Mouse (Mus musculus): ENCODE data around the gene Dst. TPM values are rescaled to one million over a fixed set of nuclear protein-coding genes. Genes with fewer than 3 reads are reported as not detected.

The Dst gene
- polyA plus RNA-seq, 1 experiment, result 55.8 TPM

DNA sequence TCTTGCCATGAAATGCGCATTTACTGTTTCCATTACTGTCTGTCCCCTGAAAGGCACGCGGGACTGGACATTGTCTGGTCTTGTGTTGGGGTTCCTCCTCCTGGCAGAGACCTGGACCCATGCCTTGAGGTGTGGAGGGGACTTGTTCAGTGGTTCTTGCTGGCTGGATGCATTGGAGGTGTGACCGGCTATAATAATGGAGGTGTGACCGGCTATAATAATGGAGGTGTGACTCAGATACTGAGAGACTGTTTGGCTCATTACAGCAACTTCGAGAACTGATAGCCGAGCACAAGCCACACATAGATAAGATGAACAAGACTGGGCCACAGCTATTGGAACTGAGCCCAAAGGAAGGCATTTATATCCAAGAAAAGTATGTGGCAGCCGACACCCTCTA, 351.9 kb downstream of the Dst start:
- Histone ChIP-seq H3K27ac (ENCODE audit: insufficient read depth, low read depth, low read length) (no peak overlapping the region), H3K4me3 (ENCODE audit: insufficient read depth, low read depth, low read length) (no peak overlapping the region), H3K36me3 (ENCODE audit: control insufficient read depth, insufficient read depth, low read length) (peaks cover 19% of the 10 kb centered on the region), H3K4me1 (ENCODE audit: control insufficient read depth, insufficient read depth, low read length) (no peaks in the 10 kb centered on the region), H3K27me3 (replicated peaks; ENCODE audit: control insufficient read depth, insufficient read depth, low read length) (no peaks in the 10 kb centered on the region)
- DNase-seq, result no peak
- 88% methylated on average over 8 of the region's 8 CpGs for WGBS
- TF ChIP-seq POLR2A (IDR thresholded peaks at IDR 0.05; ENCODE audit: low read depth, low read length) (no peak), CTCF (conservative IDR thresholded peaks at IDR 0.05; ENCODE audit: insufficient read depth, insufficient read length, low read depth, low read length) (no peak)

DNA sequence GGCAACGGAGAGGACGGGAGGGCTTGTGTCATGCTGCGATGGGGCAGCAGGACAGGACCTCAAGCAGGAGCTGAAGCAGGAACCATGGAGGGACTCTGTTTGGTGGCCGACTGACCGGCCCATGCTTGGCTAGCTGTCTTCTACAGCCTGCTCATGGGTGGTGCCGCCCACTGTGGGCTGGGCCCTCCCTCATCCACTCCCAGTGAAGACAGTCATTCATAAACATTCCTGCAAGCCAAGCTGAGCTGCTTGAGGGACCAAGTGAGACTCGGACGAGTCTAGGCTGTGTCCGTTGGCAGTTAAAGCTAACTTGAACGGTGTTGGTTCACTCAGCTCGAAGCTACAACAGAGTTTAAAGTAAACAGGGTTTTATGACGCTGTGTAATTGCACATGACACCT, 353.0 kb downstream of the Dst start:
- DNase-seq, result peak; percentile 13
- no peak for TF ChIP-seq CTCF (conservative IDR thresholded peaks at IDR 0.05; ENCODE audit: insufficient read depth, insufficient read length, low read depth, low read length)
- no peak for TF ChIP-seq POLR2A (IDR thresholded peaks at IDR 0.05; ENCODE audit: low read depth, low read length)
- Histone ChIP-seq H3K27me3 (replicated peaks; ENCODE audit: control insufficient read depth, insufficient read depth, low read length) (no peaks in the 10 kb centered on the region), H3K4me1 (ENCODE audit: control insufficient read depth, insufficient read depth, low read length) (no peaks in the 10 kb centered on the region), H3K27ac (ENCODE audit: insufficient read depth, low read depth, low read length) (no peak overlapping the region), H3K36me3 (ENCODE audit: control insufficient read depth, insufficient read depth, low read length) (peaks cover 20% of the 10 kb centered on the region), H3K4me3 (ENCODE audit: insufficient read depth, low read depth, low read length) (no peak overlapping the region)
- 61% methylated on average over 12 of the region's 12 CpGs for WGBS

DNA sequence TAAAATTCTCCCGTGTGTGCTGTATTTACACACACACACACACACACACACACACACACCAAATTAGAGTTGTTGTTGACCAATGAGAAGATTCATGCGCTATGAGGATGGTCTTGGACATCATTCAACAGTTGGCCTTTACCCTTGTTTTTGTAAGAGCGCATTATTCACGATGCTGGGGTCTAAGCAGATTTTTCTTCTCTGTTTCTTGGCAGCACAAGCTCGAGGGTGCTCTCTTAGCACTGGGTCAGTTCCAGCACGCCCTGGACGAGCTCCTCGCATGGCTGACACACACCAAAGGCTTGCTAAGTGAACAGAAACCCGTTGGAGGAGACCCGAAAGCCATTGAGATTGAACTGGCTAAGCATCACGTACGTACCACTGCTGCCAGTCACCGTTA, 360.5 kb downstream of the Dst start:
- Histone ChIP-seq H3K36me3 (ENCODE audit: control insufficient read depth, insufficient read depth, low read length) (peaks cover 13% of the 10 kb centered on the region), H3K4me1 (ENCODE audit: control insufficient read depth, insufficient read depth, low read length) (no peaks in the 10 kb centered on the region), H3K27me3 (replicated peaks; ENCODE audit: control insufficient read depth, insufficient read depth, low read length) (no peaks in the 10 kb centered on the region), H3K27ac (ENCODE audit: insufficient read depth, low read depth, low read length) (no peak overlapping the region), H3K4me3 (ENCODE audit: insufficient read depth, low read depth, low read length) (no peak overlapping the region)
- DNase-seq, result peak; percentile 60
- WGBS, result 69% methylated on average over 13 of the region's 13 CpGs
- TF ChIP-seq CTCF (conservative IDR thresholded peaks at IDR 0.05; ENCODE audit: insufficient read depth, insufficient read length, low read depth, low read length), result no peak

- H3K4me3 ChIP-seq (ENCODE audit: insufficient read depth, low read depth, low read length), result no peak overlapping the region
- no peak for DNase-seq
- H3K36me3 ChIP-seq (ENCODE audit: control insufficient read depth, insufficient read depth, low read length), result peaks cover 13% of the 10 kb centered on the region
- H3K27me3 ChIP-seq (replicated peaks; ENCODE audit: control insufficient read depth, insufficient read depth, low read length), result no peaks in the 10 kb centered on the region
- TF ChIP-seq POLR2A (IDR thresholded peaks at IDR 0.05; ENCODE audit: low read depth, low read length) (no peak), CTCF (conservative IDR thresholded peaks at IDR 0.05; ENCODE audit: insufficient read depth, insufficient read length, low read depth, low read length) (no peak)
- no peaks in the 10 kb centered on the region for H3K4me1 ChIP-seq (ENCODE audit: control insufficient read depth, insufficient read depth, low read length)
- H3K27ac ChIP-seq (ENCODE audit: insufficient read depth, low read depth, low read length), result no peak overlapping the region
- WGBS, result 90% methylated on average over 11 of the region's 11 CpGs
These were observed 361.6 kb downstream of the Dst start for GRCm38 (mm10) chr1:34269578-34269977.

DNA sequence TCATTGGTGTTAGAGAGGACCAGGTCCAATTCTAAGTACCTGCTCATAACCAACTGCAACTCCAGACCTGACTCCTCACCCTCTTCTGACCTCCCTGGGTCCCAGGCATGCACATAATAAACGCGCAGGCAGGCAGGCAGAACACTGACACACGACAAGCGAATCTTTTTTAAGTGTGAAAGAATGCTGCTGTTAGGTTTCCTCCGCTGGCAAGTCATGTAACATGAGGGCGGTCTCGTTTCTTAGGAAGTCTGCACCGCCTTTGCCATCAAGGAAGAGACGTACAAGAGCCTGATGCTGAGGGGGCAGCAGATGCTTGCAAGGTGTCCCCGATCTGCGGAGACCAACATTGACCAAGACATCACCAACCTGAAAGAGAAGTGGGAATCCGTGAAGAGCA, 365.9 kb downstream of the Dst start:
- WGBS, result 88% methylated on average over 12 of the region's 12 CpGs
- Histone ChIP-seq H3K4me1 (ENCODE audit: control insufficient read depth, insufficient read depth, low read length) (no peaks in the 10 kb centered on the region), H3K27me3 (replicated peaks; ENCODE audit: control insufficient read depth, insufficient read depth, low read length) (no peaks in the 10 kb centered on the region), H3K4me3 (ENCODE audit: insufficient read depth, low read depth, low read length) (no peak overlapping the region), H3K27ac (ENCODE audit: insufficient read depth, low read depth, low read length) (no peak overlapping the region), H3K36me3 (ENCODE audit: control insufficient read depth, insufficient read depth, low read length) (peaks cover 11% of the 10 kb centered on the region)
- TF ChIP-seq CTCF (conservative IDR thresholded peaks at IDR 0.05; ENCODE audit: insufficient read depth, insufficient read length, low read depth, low read length) (no peak), POLR2A (IDR thresholded peaks at IDR 0.05; ENCODE audit: low read depth, low read length) (no peak)
- no peak for DNase-seq

DNA sequence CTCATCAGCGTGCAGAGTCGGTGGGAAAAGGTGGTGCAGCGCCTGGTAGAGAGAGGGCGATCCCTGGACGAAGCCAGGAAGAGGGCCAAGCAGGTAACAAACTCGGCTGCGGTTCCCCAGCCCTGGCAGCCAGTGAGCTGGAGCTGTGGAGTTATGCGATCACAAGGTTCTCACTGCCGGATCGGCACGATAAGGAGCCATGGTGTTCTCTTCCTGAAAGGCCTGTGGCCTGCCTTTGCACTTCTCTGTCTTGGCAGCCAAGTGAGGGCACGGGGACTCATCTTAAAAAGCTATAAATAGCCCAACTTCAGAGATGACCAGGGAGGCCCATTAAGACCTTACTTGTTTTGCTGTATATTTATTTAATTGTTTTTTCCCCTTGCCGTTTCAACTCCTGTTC, 367.8 kb downstream of the Dst start:
- WGBS, result 90% methylated on average over 13 of the region's 13 CpGs
- Histone ChIP-seq H3K4me3 (ENCODE audit: insufficient read depth, low read depth, low read length) (no peak overlapping the region), H3K4me1 (ENCODE audit: control insufficient read depth, insufficient read depth, low read length) (no peaks in the 10 kb centered on the region), H3K27ac (ENCODE audit: insufficient read depth, low read depth, low read length) (no peak overlapping the region), H3K36me3 (ENCODE audit: control insufficient read depth, insufficient read depth, low read length) (peaks cover 7% of the 10 kb centered on the region), H3K27me3 (replicated peaks; ENCODE audit: control insufficient read depth, insufficient read depth, low read length) (no peaks in the 10 kb centered on the region)
- TF ChIP-seq CTCF (conservative IDR thresholded peaks at IDR 0.05; ENCODE audit: insufficient read depth, insufficient read length, low read depth, low read length) (no peak), POLR2A (IDR thresholded peaks at IDR 0.05; ENCODE audit: low read depth, low read length) (no peak)
- DNase-seq, result no peak

DNA sequence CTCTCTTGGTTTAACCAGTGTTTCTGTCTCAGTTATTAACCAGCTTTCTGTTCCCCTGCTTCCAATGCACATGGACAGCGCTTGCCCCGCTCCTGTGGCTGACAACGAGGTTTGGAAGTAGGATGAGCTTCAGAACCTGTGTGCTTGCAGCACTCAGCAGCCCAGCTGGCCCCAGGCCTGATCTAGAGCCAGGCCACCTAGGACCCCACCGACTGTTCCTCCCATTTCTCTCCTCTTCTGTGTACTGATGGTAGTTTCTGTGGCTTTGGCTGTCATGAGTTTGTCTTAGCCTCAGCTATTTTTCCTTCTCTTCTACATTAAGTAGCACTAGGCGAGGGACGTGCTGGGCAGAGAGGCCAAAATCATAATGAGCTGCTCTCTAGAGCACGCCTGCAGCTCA, 368.7 kb downstream of the Dst start:
- Histone ChIP-seq H3K4me3 (ENCODE audit: insufficient read depth, low read depth, low read length) (no peak overlapping the region), H3K4me1 (ENCODE audit: control insufficient read depth, insufficient read depth, low read length) (no peaks in the 10 kb centered on the region), H3K36me3 (ENCODE audit: control insufficient read depth, insufficient read depth, low read length) (peaks cover 4% of the 10 kb centered on the region), H3K27ac (ENCODE audit: insufficient read depth, low read depth, low read length) (no peak overlapping the region), H3K27me3 (replicated peaks; ENCODE audit: control insufficient read depth, insufficient read depth, low read length) (no peaks in the 10 kb centered on the region)
- no peak for TF ChIP-seq CTCF (conservative IDR thresholded peaks at IDR 0.05; ENCODE audit: insufficient read depth, insufficient read length, low read depth, low read length)
- no peak for TF ChIP-seq POLR2A (IDR thresholded peaks at IDR 0.05; ENCODE audit: low read depth, low read length)
- DNase-seq, result no peak
- WGBS, result 90% methylated on average over 7 of the region's 7 CpGs

- Histone ChIP-seq H3K36me3 (ENCODE audit: control insufficient read depth, insufficient read depth, low read length) (peaks cover 2% of the 10 kb centered on the region), H3K4me3 (ENCODE audit: insufficient read depth, low read depth, low read length) (no peak overlapping the region), H3K27ac (ENCODE audit: insufficient read depth, low read depth, low read length) (no peak overlapping the region), H3K27me3 (replicated peaks; ENCODE audit: control insufficient read depth, insufficient read depth, low read length) (no peaks in the 10 kb centered on the region), H3K4me1 (ENCODE audit: control insufficient read depth, insufficient read depth, low read length) (no peaks in the 10 kb centered on the region)
- 88% methylated on average over 8 of the region's 8 CpGs for WGBS
- DNase-seq, result no peak
- no peak for TF ChIP-seq CTCF (conservative IDR thresholded peaks at IDR 0.05; ENCODE audit: insufficient read depth, insufficient read length, low read depth, low read length)
- TF ChIP-seq POLR2A (IDR thresholded peaks at IDR 0.05; ENCODE audit: low read depth, low read length), result no peak
These were observed 369.2 kb downstream of the Dst start for GRCm38 (mm10) chr1:34277259-34277658.

All from kidney, adult 2 months (tissue).